Mouse (Mus musculus): Measurements from ENCODE around the gene Prpf38b.

The Prpf38b gene

GRCm38 (mm10) chr3:108860786-108861185 is 50.7 kb downstream of the Prpf38b start:
- no peak for DNase-seq (ENCODE audit: low spot score in 2 of 2)

- DNase-seq (ENCODE audit: low spot score in 2 of 2), result no peak
Measured at GRCm38 (mm10) chr3:108858231-108858770, 53.2 kb downstream of the Prpf38b start.

GRCm38 (mm10) chr3:108857714-108858113 is 53.8 kb downstream of the Prpf38b start:
- DNase-seq (ENCODE audit: low spot score in 2 of 2), result no peak

- DNase-seq (ENCODE audit: low spot score in 2 of 2), result no peak
Measured at GRCm38 (mm10) chr3:108857124-108857470, 54.4 kb downstream of the Prpf38b start.

DNA sequence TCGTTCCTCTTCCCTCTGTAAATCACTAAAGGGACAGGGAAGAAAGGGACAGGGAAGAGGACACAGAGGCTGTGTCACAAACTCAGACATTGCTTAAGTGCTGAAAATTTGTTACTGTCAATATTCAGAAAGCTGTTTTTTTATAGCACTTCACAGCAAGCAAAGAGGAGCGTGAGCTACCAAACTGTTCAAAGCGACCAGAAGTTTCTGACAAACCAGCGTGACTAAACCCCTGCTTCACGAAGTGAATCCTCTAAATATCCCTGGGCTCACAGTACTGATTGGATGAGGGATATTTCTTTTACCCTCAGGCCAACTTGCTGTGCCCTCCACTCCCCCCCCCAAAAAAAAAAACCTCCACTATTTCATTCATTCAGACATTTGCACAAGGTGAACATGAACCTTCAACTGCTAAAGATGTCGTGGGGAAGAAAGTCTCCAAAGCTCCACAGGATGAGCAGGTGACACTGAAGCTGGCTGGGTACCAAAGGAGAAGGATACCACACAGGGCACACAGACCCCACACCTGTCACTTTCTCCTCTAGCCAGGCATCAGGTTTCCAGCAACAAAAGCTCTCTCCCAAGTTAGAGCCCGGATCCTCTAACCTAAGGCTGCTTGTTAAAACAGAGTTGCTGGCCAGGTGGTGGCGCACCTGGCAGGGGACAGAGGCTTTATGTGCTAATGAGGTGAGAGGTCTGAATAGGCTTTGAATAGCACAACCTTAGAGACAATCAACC is 55.0 kb downstream of the Prpf38b start:
- DNase-seq (ENCODE audit: low spot score in 2 of 2), result no peak

DNA sequence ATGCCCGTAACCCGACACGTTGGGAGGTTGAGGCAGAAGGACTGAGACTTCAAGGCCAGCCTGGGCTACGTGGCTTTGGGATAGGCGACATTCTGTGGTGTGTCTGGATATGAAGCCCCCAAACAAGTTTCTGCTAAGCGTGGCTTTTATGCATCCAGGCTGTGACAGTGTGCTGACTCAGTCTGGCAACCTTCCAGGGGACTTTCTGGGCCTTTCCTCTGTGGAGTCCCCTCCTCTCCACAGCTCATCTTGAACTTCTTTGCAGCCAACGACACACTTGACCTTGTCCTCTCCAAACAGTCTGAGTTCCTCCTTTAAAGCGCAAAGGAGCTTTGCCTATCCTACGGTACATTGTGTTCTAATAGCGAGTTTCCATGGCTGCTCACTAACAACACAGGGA is 55.7 kb downstream of the Prpf38b start:
- DNase-seq (ENCODE audit: low spot score in 2 of 2), result no peak

GRCm38 (mm10) chr3:108855371-108855770 is 56.2 kb downstream of the Prpf38b start:
- peak; percentile 70 to 79 for DNase-seq (ENCODE audit: low spot score in 2 of 2)

- no peak for DNase-seq (ENCODE audit: low spot score in 2 of 2)
Measured at GRCm38 (mm10) chr3:108853266-108853665, 58.3 kb downstream of the Prpf38b start.
